Mouse (Mus musculus) intestine, postnatal 0 days (tissue): ENCODE data around the gene Slc39a5. TPM values are rescaled to one million over a fixed set of nuclear protein-coding genes. Genes with fewer than 3 reads are reported as not detected.

ENCODE experiments used
- ATAC-seq: fragments of 200-750 bp; cut with Nextera tagmentation; 2 replicates; pipeline ENCODE4 v1.8.0; 2017; ENCODE audit warnings: mild to moderate bottlenecking, moderate TSS enrichment, moderate library complexity
- H3K27ac ChIP-seq: fragments of 300-500 bp; sonication (generic); 2 replicates; pipeline ENCODE4 v1.5.1; 2014; ENCODE audit warnings: mild to moderate bottlenecking, low read depth, low read length, moderate library complexity
- H3K27me3 ChIP-seq: fragments of 300-500 bp; sonication (generic); replicated peaks from 2 replicates; pipeline ENCODE4 v1.6.1; 2014; ENCODE audit warnings: low read length, mixed read lengths; ENCODE audit not compliant: control insufficient read depth, insufficient read depth
- H3K36me3 ChIP-seq: fragments of 300-500 bp; sonication (generic); 2 replicates; pipeline ENCODE4 v1.6.1; 2014; ENCODE audit warnings: mild to moderate bottlenecking, moderate library complexity; ENCODE audit not compliant: control insufficient read depth, insufficient read depth
- H3K4me1 ChIP-seq: fragments of 300-500 bp; sonication (generic); replicated peaks from 2 replicates; pipeline ENCODE4 v1.6.1; 2014; ENCODE audit warnings: antibody characterized with exemption, low read length, mixed read lengths; ENCODE audit not compliant: control insufficient read depth, insufficient read depth
- H3K4me2 ChIP-seq: fragments of 300-500 bp; sonication (generic); replicated peaks from 2 replicates; pipeline ENCODE4 v1.6.1; 2014; ENCODE audit warnings: low read depth, mild to moderate bottlenecking, moderate library complexity
- H3K4me3 ChIP-seq: fragments of 300-500 bp; sonication (generic); 2 replicates; pipeline ENCODE4 v1.5.1; 2014; ENCODE audit warnings: low read depth, low read length
- H3K9ac ChIP-seq: fragments of 300-500 bp; sonication (generic); 2 replicates; pipeline ENCODE4 v1.6.1; 2014; ENCODE audit warnings: mild to moderate bottlenecking, low read depth, low read length
- H3K9me3 ChIP-seq: fragments of 300-500 bp; sonication (generic); 2 replicates; pipeline ENCODE4 v1.6.1; 2016; ENCODE audit warnings: mixed run types; ENCODE audit not compliant: control insufficient read depth
- CTCF ChIP-seq: sonication (generic); IDR thresholded peaks from 2 replicates; pipeline ENCODE4 v1.5.1; 2016; ENCODE audit warnings: low read depth, mild to moderate bottlenecking, control low read depth, antibody characterized with exemption, moderate library complexity
- WGBS: fragments of 180-500 bp; shearing (Covaris S2); extraction: QIAGEN DNeasy Blood & Tissue Kit; methylation state at CpG from one replicate; pipeline ENCODE4 v1.1.7; 2014; 5-methylcytosine and 5-hydroxymethylcytosine counted together
- polyA plus RNA-seq: library from polyadenylated mRNA; unstranded; fragments of >200 nt; fragmentation: Nextera tagmentation; extraction: Ambion mirVana; gene quantifications from 2 replicates; pipeline ENCODE4 v1.2.1, GENCODE M21; 2015

Slc39a5 gene
- polyA plus RNA-seq, 1 experiment from 2014 or later = 109 TPM

GRCm38 (mm10) chr10:128382482-128382881 is 18.5 kb downstream of the Slc39a5 start:
- Histone ChIP-seq H3K4me2 (no peak overlapping the region), H3K4me3 (no peak overlapping the region), H3K9ac (no peak overlapping the region), H3K9me3 (no peaks in the 10 kb centered on the region), H3K27ac (0 out of 2 replicates have a peak overlapping the region, but pooled peaks have one; percentile 4), H3K27me3 (no peaks in the 10 kb centered on the region), H3K4me1 (0 out of 2 replicates have a peak, but pooled peaks cover 3% of the 10 kb centered on the region), H3K36me3 (peaks cover 63% of the 10 kb centered on the region)
- WGBS = 65% methylated on average over 8 of the region's 8 CpGs
- ATAC-seq = peak; percentile 79
- TF ChIP-seq CTCF = no peak

- no peak for TF ChIP-seq CTCF
- Histone ChIP-seq H3K4me3 (no peak overlapping the region), H3K27me3 (no peaks in the 10 kb centered on the region), H3K36me3 (peaks cover 44% of the 10 kb centered on the region), H3K27ac (no peak overlapping the region), H3K4me1 (0 out of 2 replicates have a peak, but pooled peaks cover 3% of the 10 kb centered on the region), H3K9ac (no peak overlapping the region), H3K9me3 (no peaks in the 10 kb centered on the region), H3K4me2 (no peak overlapping the region)
- no peak for ATAC-seq
- WGBS = 84% methylated on average over 5 of the region's 5 CpGs
These were observed 20.5 kb downstream of the Slc39a5 start for GRCm38 (mm10) chr10:128380565-128380964.

DNA sequence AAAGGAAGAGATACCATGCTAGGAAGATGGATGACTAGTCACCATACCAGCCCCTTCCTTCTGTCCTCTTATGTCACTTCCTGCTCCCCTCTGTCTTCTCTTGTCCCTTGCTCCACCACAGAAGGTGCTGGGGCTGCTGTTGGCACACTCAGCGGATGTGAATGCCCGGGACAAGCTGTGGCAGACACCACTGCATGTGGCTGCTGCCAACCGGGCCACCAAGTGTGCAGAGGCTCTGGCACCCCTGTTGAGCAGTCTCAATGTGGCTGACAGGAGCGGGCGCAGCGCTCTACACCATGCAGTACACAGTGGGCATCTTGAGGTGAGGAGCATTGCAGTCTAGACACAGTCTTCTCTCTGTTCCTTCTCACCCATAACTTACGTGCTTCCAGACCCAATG is 21.8 kb downstream of the Slc39a5 start:
- H3K9me3 ChIP-seq = no peaks in the 10 kb centered on the region
- H3K27me3 ChIP-seq = no peaks in the 10 kb centered on the region
- WGBS = 90% methylated on average over 7 of the region's 7 CpGs
- peaks cover 38% of the 10 kb centered on the region for H3K36me3 ChIP-seq
- no peak overlapping the region for H3K4me3 ChIP-seq
- H3K27ac ChIP-seq = no peak overlapping the region
- no peak overlapping the region for H3K4me2 ChIP-seq
- H3K4me1 ChIP-seq = 0 out of 2 replicates have a peak, but pooled peaks cover 3% of the 10 kb centered on the region
- H3K9ac ChIP-seq = no peak overlapping the region
- no peak for ATAC-seq
- no peak for TF ChIP-seq CTCF

GRCm38 (mm10) chr10:128378462-128378861 is 22.6 kb downstream of the Slc39a5 start:
- H3K4me3 ChIP-seq = no peak overlapping the region
- 0 out of 2 replicates have a peak, but pooled peaks cover 3% of the 10 kb centered on the region for H3K4me1 ChIP-seq
- no peaks in the 10 kb centered on the region for H3K9me3 ChIP-seq
- peak overlapping the region; percentile 93; the same call in 1 of the 2 replicates for H3K4me2 ChIP-seq
- TF ChIP-seq CTCF = no peak
- peaks cover 31% of the 10 kb centered on the region for H3K36me3 ChIP-seq
- no peaks in the 10 kb centered on the region for H3K27me3 ChIP-seq
- ATAC-seq = no peak
- H3K9ac ChIP-seq = no peak overlapping the region; the same call in 1 of the 2 replicates
- 64% methylated on average over 3 of the region's 3 CpGs for WGBS
- no peak overlapping the region for H3K27ac ChIP-seq

DNA sequence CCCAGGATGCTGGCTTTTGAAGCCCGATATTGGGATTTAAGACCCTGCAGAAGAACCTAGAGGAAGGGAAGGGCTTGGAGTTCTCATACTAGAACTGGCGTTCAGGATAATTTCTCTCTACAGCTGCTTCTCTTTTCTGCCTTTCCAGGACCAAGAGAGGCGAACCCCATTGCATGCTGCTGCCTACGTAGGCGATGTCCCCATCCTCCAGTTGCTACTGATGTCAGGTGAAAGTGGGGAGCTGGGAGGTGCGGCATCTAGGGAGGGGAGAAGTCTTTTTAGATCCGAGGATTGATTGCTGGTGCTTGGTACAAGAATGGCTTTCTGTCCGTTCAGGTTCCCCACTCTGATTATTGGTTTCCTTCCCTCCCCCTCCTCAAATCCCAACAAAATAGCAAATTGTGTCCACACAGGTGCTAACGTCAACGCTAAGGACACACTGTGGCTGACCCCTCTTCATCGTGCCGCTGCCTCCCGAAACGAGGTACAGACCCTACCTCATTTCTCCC is 23.0 kb downstream of the Slc39a5 start:
- no peaks in the 10 kb centered on the region for H3K9me3 ChIP-seq
- no peaks in the 10 kb centered on the region for H3K27me3 ChIP-seq
- H3K4me1 ChIP-seq = 0 out of 2 replicates have a peak, but pooled peaks cover 3% of the 10 kb centered on the region
- TF ChIP-seq CTCF = no peak
- WGBS = 56% methylated on average over 14 of the region's 14 CpGs
- peak overlapping the region; percentile 69 for H3K4me3 ChIP-seq
- peaks cover 26% of the 10 kb centered on the region for H3K36me3 ChIP-seq
- peak overlapping the region; percentile 93 for H3K4me2 ChIP-seq
- ATAC-seq = no peak
- H3K9ac ChIP-seq = peak overlapping the region; percentile 81
- no peak overlapping the region for H3K27ac ChIP-seq

GRCm38 (mm10) chr10:128377222-128377939 is 23.6 kb downstream of the Slc39a5 start:
- peak overlapping the region; percentile 82 for H3K27ac ChIP-seq

More at GRCm38 (mm10) chr10:128377222-128377939, 23.6 kb downstream of the Slc39a5 start:
- no peak for TF ChIP-seq CTCF
- peak overlapping the region; percentile 69 for H3K4me3 ChIP-seq
- H3K4me2 ChIP-seq = peak overlapping the region; percentile 93
- ATAC-seq = peak; percentile 68
- H3K27me3 ChIP-seq = no peaks in the 10 kb centered on the region
- H3K9ac ChIP-seq = peak overlapping the region; percentile 81
- under 1% methylated on average over 44 of the region's 47 CpGs for WGBS
- H3K36me3 ChIP-seq = peaks cover 20% of the 10 kb centered on the region
- no peaks in the 10 kb centered on the region for H3K9me3 ChIP-seq
- 0 out of 2 replicates have a peak, but pooled peaks cover 3% of the 10 kb centered on the region for H3K4me1 ChIP-seq
